Comparison of ENCODE assay signal across 22 mouse cellular contexts in genomic region chr2:81848836-81849410, GRCm38 (mm10).
A peak's percentile ranks its signal among the peaks of the same experiment; 100 is the strongest.
DNase-seq lines count a peak whose midpoint lies in the region; ATAC-seq lines count a peak whose summit lies in the region.
"Had no signal": no experiment of that assay in that cellular context is flagged by ENCODE, and none has a peak within 500 bp of the region (broad histone marks: within the 10 kb centered on the region; RNA-seq: fewer than 3 reads in every experiment).

No protein-coding gene starts in this region.

- intact Hi-C loops in heart, postnatal 25 days (cut with DNase I), result no loop called here

- no peaks in the 10 kb centered on the region for H3K4me1 ChIP-seq in forebrain, embryonic 11.5 days (replicated peaks; ENCODE audit: control insufficient read depth, insufficient read depth, low read length)
- H3K4me1 ChIP-seq in forebrain, embryonic 10.5 days, result peaks cover 8% of the 10 kb centered on the region; the same call in 1 of the 2 replicates
- H3K4me1 ChIP-seq in midbrain, embryonic 14.5 days (ENCODE audit: control insufficient read depth, insufficient read depth, low read length), result no peaks in the 10 kb centered on the region
- no peaks in the 10 kb centered on the region for H3K4me1 ChIP-seq in midbrain, embryonic 16.5 days (ENCODE audit: control insufficient read depth, insufficient read depth, low read length)
- H3K4me1 ChIP-seq: heart, embryonic 15.5 days; hindbrain, embryonic 15.5 days; limb, embryonic 13.5 days had no signal

- H3K36me3 ChIP-seq in forebrain, embryonic 11.5 days (ENCODE audit: control insufficient read depth, insufficient read depth, low read length), result no peaks in the 10 kb centered on the region
- H3K36me3 ChIP-seq in forebrain, embryonic 10.5 days (replicated peaks), result no peaks in the 10 kb centered on the region
- no peaks in the 10 kb centered on the region for H3K36me3 ChIP-seq in midbrain, embryonic 14.5 days (ENCODE audit: control insufficient read depth, insufficient read depth, low read length)
- H3K36me3 ChIP-seq in midbrain, embryonic 16.5 days (ENCODE audit: control insufficient read depth, insufficient read depth, low read length), result no peaks in the 10 kb centered on the region
- H3K36me3 ChIP-seq: heart, embryonic 15.5 days; hindbrain, embryonic 15.5 days; limb, embryonic 13.5 days had no signal

- H3K4me3 ChIP-seq in forebrain, embryonic 11.5 days (ENCODE audit: low read depth, low read length), result no peak overlapping the region
- H3K4me3 ChIP-seq in forebrain, embryonic 10.5 days, result no peak overlapping the region
- no peak overlapping the region for H3K4me3 ChIP-seq in midbrain, embryonic 14.5 days (replicated peaks; ENCODE audit: low read depth, low read length)
- no peak overlapping the region for H3K4me3 ChIP-seq in midbrain, embryonic 16.5 days (ENCODE audit: low read depth, low read length)
- H3K4me3 ChIP-seq: heart, embryonic 15.5 days; hindbrain, embryonic 15.5 days; limb, embryonic 13.5 days; myocyte had no signal

- no peak for DNase-seq in forebrain, embryonic 11.5 days (ENCODE audit: low spot score)
- no peak for DNase-seq in forebrain, embryonic 10.5 days (ENCODE audit: extremely low spot score, low spot score)
- no peak for DNase-seq in midbrain, embryonic 14.5 days
- peak; percentile 12 for DNase-seq in embryo, embryonic 9.5 days (ENCODE audit: extremely low spot score)
- peak; percentile 74 for DNase-seq in retina, postnatal 1 day
- DNase-seq in layer of hippocampus, adult 9-11 months, result no peak
- no peak for DNase-seq in heart, postnatal 25 days (ENCODE audit: low spot score)
- DNase-seq: adrenal gland, postnatal 25 days; cerebellum, adult 9-10 months; heart, adult 11 months; kidney, adult 18-20 months; kidney, postnatal 14 days; right cerebral cortex, postnatal 25 days had no signal

- H3K9me3 ChIP-seq in forebrain, embryonic 11.5 days (ENCODE audit: control insufficient read depth, low read length), result no peaks in the 10 kb centered on the region
- no peaks in the 10 kb centered on the region for H3K9me3 ChIP-seq in forebrain, embryonic 10.5 days
- no peaks in the 10 kb centered on the region for H3K9me3 ChIP-seq in midbrain, embryonic 14.5 days (ENCODE audit: control insufficient read depth, low read length)
- no peaks in the 10 kb centered on the region for H3K9me3 ChIP-seq in midbrain, embryonic 16.5 days (replicated peaks; ENCODE audit: control insufficient read depth, low read length, poor library complexity, severe bottlenecking)
- H3K9me3 ChIP-seq: heart, embryonic 15.5 days; hindbrain, embryonic 15.5 days; limb, embryonic 13.5 days had no signal

- peak; percentile 76 for ATAC-seq in forebrain, embryonic 11.5 days (replicated peaks; ENCODE audit: low FRiP score)
- ATAC-seq in midbrain, embryonic 14.5 days (ENCODE audit: low FRiP score, low TSS enrichment), result peak; percentile 48; the same call in 1 of the 2 replicates
- ATAC-seq in midbrain, embryonic 16.5 days, result no peak
- ATAC-seq: CD4-positive, CD25-positive, alpha-beta regulatory T cell, adult 4 months; lung, postnatal 0 days had no signal

- H3K27me3 ChIP-seq in forebrain, embryonic 11.5 days (ENCODE audit: control insufficient read depth, insufficient read depth, low read length), result no peaks in the 10 kb centered on the region
- no peaks in the 10 kb centered on the region for H3K27me3 ChIP-seq in forebrain, embryonic 10.5 days (ENCODE audit: poor library complexity, severe bottlenecking)
- no peaks in the 10 kb centered on the region for H3K27me3 ChIP-seq in midbrain, embryonic 14.5 days (ENCODE audit: control insufficient read depth, insufficient read depth, low read length)
- no peaks in the 10 kb centered on the region for H3K27me3 ChIP-seq in midbrain, embryonic 16.5 days (ENCODE audit: control insufficient read depth, insufficient read depth, low read depth, low read length)
- H3K27me3 ChIP-seq: heart, embryonic 15.5 days; hindbrain, embryonic 15.5 days; limb, embryonic 13.5 days had no signal

- no peak overlapping the region for H3K4me2 ChIP-seq in forebrain, embryonic 11.5 days (ENCODE audit: low read depth, low read length, severe bottlenecking)
- H3K4me2 ChIP-seq in midbrain, embryonic 14.5 days (ENCODE audit: low read length), result no peak overlapping the region
- no peak overlapping the region for H3K4me2 ChIP-seq in midbrain, embryonic 16.5 days (ENCODE audit: low read length)
- H3K4me2 ChIP-seq: heart, embryonic 15.5 days; hindbrain, embryonic 15.5 days; limb, embryonic 13.5 days had no signal

- no peak overlapping the region for H3K27ac ChIP-seq in forebrain, embryonic 11.5 days (ENCODE audit: low read depth, low read length)
- H3K27ac ChIP-seq in forebrain, embryonic 10.5 days, result no peak overlapping the region
- H3K27ac ChIP-seq in midbrain, embryonic 14.5 days (replicated peaks; ENCODE audit: low read depth, low read length), result no peak overlapping the region
- no peak overlapping the region for H3K27ac ChIP-seq in midbrain, embryonic 16.5 days (ENCODE audit: low read length)
- H3K27ac ChIP-seq: heart, embryonic 15.5 days; hindbrain, embryonic 15.5 days; limb, embryonic 13.5 days; liver, embryonic 14.5 days; stomach, postnatal 0 days had no signal

- H3K9ac ChIP-seq in forebrain, embryonic 11.5 days (ENCODE audit: low read length), result no peak overlapping the region
- no peak overlapping the region for H3K9ac ChIP-seq in midbrain, embryonic 14.5 days (replicated peaks; ENCODE audit: low read length)
- no peak overlapping the region for H3K9ac ChIP-seq in midbrain, embryonic 16.5 days (ENCODE audit: low read depth, low read length)
- H3K9ac ChIP-seq: heart, embryonic 15.5 days; hindbrain, embryonic 15.5 days; limb, embryonic 13.5 days; liver, embryonic 14.5 days had no signal

- WGBS in forebrain, embryonic 11.5 days, result 1% methylated on average over 4 of the region's 4 CpGs
- WGBS in forebrain, embryonic 10.5 days, result 4% methylated on average over 4 of the region's 4 CpGs
- 1% methylated on average over 4 of the region's 4 CpGs for WGBS in midbrain, embryonic 14.5 days
- 3% methylated on average over 4 of the region's 4 CpGs for WGBS in midbrain, embryonic 16.5 days

Comparison
In these comparisons a context has a peak if more than half of its experiments do, and no peak if none do; other contexts are left out.
1. DNase-seq: peak in embryo, embryonic 9.5 days (single experiment) and retina, postnatal 1 day (single experiment); none in forebrain, embryonic 11.5 days (single experiment), forebrain, embryonic 10.5 days (single experiment), midbrain, embryonic 14.5 days (single experiment), layer of hippocampus, adult 9-11 months (single experiment) and heart, postnatal 25 days (single experiment).